Mouse (Mus musculus) MEL (cell line): ENCODE measurements around the gene Anln. TPM values are rescaled to one million over a fixed set of nuclear protein-coding genes. Genes with fewer than 3 reads are reported as not detected.
A peak's percentile ranks its signal among the peaks of the same experiment; 100 is the strongest.

ENCODE experiments used
- DNase-seq: peaks from one replicate; pipeline ENCODE4 v3.0.0; 2011; ENCODE audit warnings: low read depth, low spot score
- H3K27ac ChIP-seq: 2 replicates; pipeline ENCODE4 v1.5.1; 2012; ENCODE audit warnings: low read depth, mild to moderate bottlenecking, control low read depth, low read length, moderate library complexity; ENCODE audit not compliant: control insufficient read depth
- H3K27me3 ChIP-seq, 2 experiments: fragments of 150-350 bp in 1 of 2; sonication (generic) in 1 of 2; 2 replicates each; pipeline ENCODE4 v1.6.1; 2012; ENCODE audit warnings: low read length in 2 of 2, mild to moderate bottlenecking in 2 of 2, improper control_type of control experiment in 1 of 2, moderate library complexity in 1 of 2; ENCODE audit not compliant: insufficient read depth in 2 of 2, control insufficient read depth in 1 of 2
- H3K36me3 ChIP-seq, 2 experiments: 2 replicates each; pipeline ENCODE4 v1.6.1; 2012 to 2014; ENCODE audit warnings: low read length in 2 of 2, improper control_type of control experiment in 1 of 2, inconsistent platforms in 1 of 2, mild to moderate bottlenecking in 1 of 2; ENCODE audit not compliant: insufficient read depth in 2 of 2, control insufficient read depth in 1 of 2
- H3K4me1 ChIP-seq, 2 experiments: fragments of 150-350 bp in 1 of 2; sonication (generic) in 1 of 2; 2 replicates each; pipeline ENCODE4 v1.6.1; 2012; ENCODE audit warnings: low read length in 2 of 2, improper control_type of control experiment in 1 of 2, mild to moderate bottlenecking in 1 of 2; ENCODE audit not compliant: insufficient read depth in 2 of 2, control insufficient read depth in 1 of 2
- H3K4me3 ChIP-seq, 2 experiments: fragments of 150-350 bp in 1 of 2; sonication (generic) in 1 of 2; 2 replicates each; pipeline ENCODE4 v1.5.1; 2012; ENCODE audit warnings: low read depth in 2 of 2, low read length in 2 of 2, mild to moderate bottlenecking in 2 of 2, moderate library complexity in 2 of 2, control low read depth in 1 of 2, improper control_type of control experiment in 1 of 2; ENCODE audit not compliant: control insufficient read depth in 1 of 2, insufficient read depth in 1 of 2
- H3K79me2 ChIP-seq: 2 replicates; pipeline ENCODE4 v1.6.1; 2012; ENCODE audit warnings: mild to moderate bottlenecking, low read length, moderate library complexity; ENCODE audit not compliant: control insufficient read depth, poor library complexity, insufficient read depth
- H3K9ac ChIP-seq: 2 replicates; pipeline ENCODE4 v1.6.1; 2012; ENCODE audit warnings: low read depth, mild to moderate bottlenecking, control low read depth, low read length, moderate library complexity; ENCODE audit not compliant: control insufficient read depth, poor library complexity, severe bottlenecking
- H3K9me3 ChIP-seq: fragments of 150-350 bp; sonication (generic); replicated peaks from 2 replicates; pipeline ENCODE4 v1.6.1; 2012; ENCODE audit warnings: mild to moderate bottlenecking, low read length, improper control_type of control experiment, moderate library complexity; ENCODE audit not compliant: insufficient read depth
- BHLHE40 ChIP-seq: IDR thresholded peaks from 2 replicates; pipeline ENCODE4 v1.6.1; 2012; ENCODE audit warnings: low read depth, mild to moderate bottlenecking, inconsistent platforms, low read length, improper control_type of control experiment, borderline replicate concordance
- CTCF ChIP-seq, 3 experiments: IDR thresholded peaks in 2 of 3; conservative IDR thresholded peaks in 1 of 3; 2 replicates each; pipeline ENCODE4 v1.5.1; 2011 to 2012; ENCODE audit warnings: low read length in 3 of 3, low read depth in 2 of 3, mild to moderate bottlenecking in 2 of 3, improper control_type of control experiment in 1 of 3, inconsistent platforms in 1 of 3, mixed read lengths in 1 of 3, moderate library complexity in 1 of 3; ENCODE audit not compliant: control insufficient read depth in 1 of 3, insufficient read depth in 1 of 3, poor library complexity in 1 of 3, severe bottlenecking in 1 of 3
- E2F4 ChIP-seq: IDR thresholded peaks from 2 replicates; pipeline ENCODE4 v1.6.1; 2011; ENCODE audit warnings: low read depth, low read length, improper control_type of control experiment, borderline replicate concordance
- EP300 ChIP-seq, 2 experiments: IDR thresholded peaks; 2 replicates each; pipeline ENCODE4 v1.6.1; 2011; ENCODE audit warnings: improper control_type of control experiment in 2 of 2, low read length in 2 of 2, low read depth in 1 of 2, mild to moderate bottlenecking in 1 of 2
- ETS1 ChIP-seq: IDR thresholded peaks from 2 replicates; pipeline ENCODE4 v1.6.1; 2012; ENCODE audit warnings: low read depth, mild to moderate bottlenecking, inconsistent platforms, low read length, improper control_type of control experiment, moderate library complexity
- GATA1 ChIP-seq: IDR thresholded peaks from 2 replicates; pipeline ENCODE4 v1.6.1; 2011; ENCODE audit warnings: low read depth, low read length, improper control_type of control experiment
- KAT2A ChIP-seq: conservative IDR thresholded peaks from 2 replicates; pipeline ENCODE4 v1.6.1; 2012; ENCODE audit warnings: low read depth, low read length, improper control_type of control experiment, inconsistent platforms
- MAFK ChIP-seq: IDR thresholded peaks from 2 replicates; pipeline ENCODE4 v1.6.1; 2011; ENCODE audit warnings: low read depth, mild to moderate bottlenecking, low read length, improper control_type of control experiment, borderline replicate concordance
- MAZ ChIP-seq: IDR thresholded peaks from 2 replicates; pipeline ENCODE4 v1.6.1; 2012; ENCODE audit warnings: low read depth, mild to moderate bottlenecking, inconsistent platforms, low read length, improper control_type of control experiment
- MEF2A ChIP-seq: IDR thresholded peaks from 2 replicates; pipeline ENCODE4 v1.6.1; 2014; ENCODE audit warnings: low read depth, mild to moderate bottlenecking, inconsistent platforms, low read length, improper control_type of control experiment; ENCODE audit not compliant: poor library complexity, insufficient replicate concordance, severe bottlenecking; ENCODE audit errors: extremely low read depth
- MXI1 ChIP-seq: IDR thresholded peaks from 2 replicates; pipeline ENCODE4 v1.6.1; 2011; ENCODE audit warnings: mild to moderate bottlenecking, low read depth, low read length, improper control_type of control experiment
- MYB ChIP-seq: IDR thresholded peaks from 2 replicates; pipeline ENCODE4 v1.6.1; 2011; ENCODE audit warnings: mild to moderate bottlenecking, low read depth, low read length, improper control_type of control experiment
- NRF1 ChIP-seq: IDR thresholded peaks from 2 replicates; pipeline ENCODE4 v1.6.1; 2014; ENCODE audit warnings: low read depth, mild to moderate bottlenecking, inconsistent platforms, low read length, improper control_type of control experiment, moderate library complexity; ENCODE audit not compliant: poor library complexity, insufficient read depth, severe bottlenecking
- POLR2A ChIP-seq, 2 experiments: IDR thresholded peaks; 2 replicates each; pipeline ENCODE4 v1.6.1; 2011 to 2012; ENCODE audit warnings: low read length in 2 of 2, mild to moderate bottlenecking in 2 of 2, control low read depth in 1 of 2, improper control_type of control experiment in 1 of 2, low read depth in 1 of 2, moderate library complexity in 1 of 2; ENCODE audit not compliant: control insufficient read depth in 1 of 2, insufficient read depth in 1 of 2, poor library complexity in 1 of 2
- POLR2AphosphoS2 ChIP-seq: IDR thresholded peaks from 2 replicates; pipeline ENCODE4 v1.6.1; 2011; ENCODE audit warnings: low read length, improper control_type of control experiment
- POLR2AphosphoS5 ChIP-seq: IDR thresholded peaks from 2 replicates; pipeline ENCODE4 v1.6.1; 2012; ENCODE audit warnings: low read depth, borderline replicate concordance, mild to moderate bottlenecking, inconsistent platforms, low read length, moderate library complexity, mixed read lengths
- RAD21 ChIP-seq: IDR thresholded peaks from 2 replicates; pipeline ENCODE4 v1.6.1; 2011; ENCODE audit warnings: mild to moderate bottlenecking, low read depth, low read length, improper control_type of control experiment
- TAL1 ChIP-seq: IDR thresholded peaks from 2 replicates; pipeline ENCODE4 v1.6.1; 2012; ENCODE audit warnings: mild to moderate bottlenecking, inconsistent platforms, low read length, moderate library complexity, mixed read lengths
- TBP ChIP-seq: IDR thresholded peaks from 2 replicates; pipeline ENCODE4 v1.8.0; 2011; ENCODE audit warnings: low read depth, low read length, improper control_type of control experiment
- TCF12 ChIP-seq: IDR thresholded peaks from 2 replicates; pipeline ENCODE4 v1.6.1; 2014; ENCODE audit warnings: low read depth, mild to moderate bottlenecking, inconsistent platforms, low read length, improper control_type of control experiment, moderate library complexity
- UBTF ChIP-seq: IDR thresholded peaks from 2 replicates; pipeline ENCODE4 v1.6.1; 2012; ENCODE audit warnings: low read depth, mild to moderate bottlenecking, inconsistent platforms, low read length, improper control_type of control experiment, moderate library complexity, borderline replicate concordance; ENCODE audit not compliant: insufficient read depth
- USF1 ChIP-seq: IDR thresholded peaks from 2 replicates; pipeline ENCODE4 v1.6.1; 2014; ENCODE audit warnings: low read depth, mild to moderate bottlenecking, inconsistent platforms, low read length, improper control_type of control experiment, moderate library complexity
- USF2 ChIP-seq, 2 experiments: IDR thresholded peaks; 2 replicates each; pipeline ENCODE4 v1.6.1; 2011 to 2012; ENCODE audit warnings: improper control_type of control experiment in 2 of 2, low read length in 2 of 2, borderline replicate concordance in 1 of 2, inconsistent platforms in 1 of 2, low read depth in 1 of 2, mild to moderate bottlenecking in 1 of 2; ENCODE audit not compliant: insufficient read depth in 1 of 2
- polyA plus RNA-seq, 2 experiments: library from polyadenylated mRNA; stranded (reverse) in 1 of 2; unstranded in 1 of 2; fragments of >175 nt in 1 of 2; fragments of >200 nt in 1 of 2; gene quantifications; 2 replicates each; pipeline versions ENCODE4 v1.2.1 to v1.2.4; 2012; ENCODE audit warnings: low replicate concordance in 2 of 2, low read depth in 1 of 2; ENCODE audit not compliant: insufficient read length in 2 of 2, insufficient read depth in 1 of 2, missing spikeins in 1 of 2
- total RNA-seq: library from RNA; depleted of rRNA; stranded (reverse); fragments of 300-350 nt; gene quantifications from 2 replicates; pipeline ENCODE4 v1.2.3, GENCODE M21; 2012

Gene Anln
- total and polyA plus RNA-seq, 3 experiments = 93.3 to 114 (median 93.3) TPM

- TF ChIP-seq USF2 (IDR thresholded peaks at IDR 0.05; ENCODE audit: borderline replicate concordance in 1 of 2, insufficient read depth in 1 of 2, low read depth in 1 of 2, low read length in 2 of 2) = 0 out of 4 replicates have a peak, but pooled peaks of 1 of the 2 experiments have one; percentile 12
- peak; percentile 99 for TF ChIP-seq TBP
- TF ChIP-seq UBTF = peak; percentile 100
- no peak for TF ChIP-seq MAFK
- Histone ChIP-seq H3K9ac (no peak overlapping the region), H3K4me1 (peaks cover 16 to 18% of the 10 kb centered on the region in 2 experiments), H3K9me3 (no peaks in the 10 kb centered on the region), H3K79me2 (no peaks in the 10 kb centered on the region), H3K27me3 (no peaks in the 10 kb centered on the region), H3K27ac (no peak overlapping the region), H3K4me3 (no peak overlapping the region), H3K36me3 (peaks cover 2 to 17% of the 10 kb centered on the region in 2 experiments; a peak in 3 of 4 replicates)
- no peak for DNase-seq
These were observed 10.0 kb upstream of the Anln start for GRCm38 (mm10) chr9:22399021-22399420.

- Histone ChIP-seq H3K9ac (no peak overlapping the region), H3K4me1 (peaks cover 15 to 20% of the 10 kb centered on the region in 2 experiments), H3K9me3 (no peaks in the 10 kb centered on the region), H3K4me3 (no peak overlapping the region), H3K79me2 (no peaks in the 10 kb centered on the region), H3K27ac (no peak overlapping the region), H3K27me3 (no peaks in the 10 kb centered on the region), H3K36me3 (peaks cover 2 to 21% of the 10 kb centered on the region in 2 experiments; a peak in 3 of 4 replicates)
- TF ChIP-seq EP300 (IDR thresholded peaks at IDR 0.05; ENCODE audit: low read depth in 1 of 2, low read length in 2 of 2) (no peak), MEF2A (no peak), USF2 (IDR thresholded peaks at IDR 0.05; ENCODE audit: borderline replicate concordance in 1 of 2, insufficient read depth in 1 of 2, low read depth in 1 of 2, low read length in 2 of 2) (no peak)
- DNase-seq = peak; percentile 83
These were observed 5.7 kb upstream of the Anln start for GRCm38 (mm10) chr9:22394725-22395124.

- DNase-seq = peak; percentile 81
- Histone ChIP-seq H3K9ac (peak overlapping the region; percentile 80), H3K9me3 (no peaks in the 10 kb centered on the region), H3K36me3 (peaks cover 22 to 40% of the 10 kb centered on the region in 2 experiments), H3K4me3 (peak overlapping the region; percentile 4 to 61; a peak in 3 of 4 replicates), H3K27ac (peak overlapping the region; percentile 25), H3K79me2 (peaks cover 35% of the 10 kb centered on the region), H3K27me3 (no peaks in the 10 kb centered on the region)
- TF ChIP-seq MXI1 (no peak), TAL1 (no peak), GATA1 (no peak), USF2 (IDR thresholded peaks at IDR 0.05; ENCODE audit: borderline replicate concordance in 1 of 2, insufficient read depth in 1 of 2, low read depth in 1 of 2, low read length in 2 of 2) (no peak), CTCF (IDR thresholded peaks at IDR 0.05 in 2 of 3, conservative IDR thresholded peaks at IDR 0.05 in 1 of 3; ENCODE audit: control insufficient read depth in 1 of 3, insufficient read depth in 1 of 3, low read depth in 2 of 3, low read length in 3 of 3, poor library complexity in 1 of 3, severe bottlenecking in 1 of 3) (no peak), E2F4 (no peak), TCF12 (no peak), POLR2A (IDR thresholded peaks at IDR 0.05; ENCODE audit: control insufficient read depth in 1 of 2, insufficient read depth in 1 of 2, low read depth in 1 of 2, low read length in 2 of 2, poor library complexity in 1 of 2) (no peak), RAD21 (no peak), POLR2AphosphoS5 (no peak), NRF1 (no peak), POLR2AphosphoS2 (no peak), KAT2A (no peak), USF1 (no peak), MEF2A (no peak), MAZ (no peak), MYB (no peak), BHLHE40 (no peak), ETS1 (no peak), MAFK (no peak)
- TF ChIP-seq, all 39 proteins: peak for 0
- H3K4me1 ChIP-seq = peaks cover 26 to 36% of the 10 kb centered on the region in 2 experiments
These were observed 1.4 kb upstream of the Anln start for GRCm38 (mm10) chr9:22390390-22390789.
